Mouse (Mus musculus) hindbrain, postnatal 0 days (tissue): ENCODE results near the gene Gck. TPM values are rescaled to one million over a fixed set of nuclear protein-coding genes. Genes with fewer than 3 reads are reported as not detected.

ENCODE experiments used
- ATAC-seq: fragments of 200-750 bp; cut with Nextera tagmentation; 2 replicates; pipeline ENCODE4 v1.8.0; 2017; ENCODE audit warnings: mild to moderate bottlenecking, moderate TSS enrichment, moderate library complexity
- DNase-seq: peaks from one replicate; pipeline ENCODE4 v3.0.0-alpha.2; 2015; ENCODE audit warnings: low spot score
- H3K27ac ChIP-seq: fragments of 300-500 bp; sonication (generic); 2 replicates; pipeline ENCODE4 v1.5.1; 2014; ENCODE audit warnings: mild to moderate bottlenecking
- H3K27me3 ChIP-seq: fragments of 300-500 bp; sonication (generic); 2 replicates; pipeline ENCODE4 v1.6.1; 2014; ENCODE audit warnings: low read length, mixed read lengths; ENCODE audit not compliant: insufficient read depth
- H3K36me3 ChIP-seq: fragments of 300-500 bp; sonication (generic); 2 replicates; pipeline ENCODE4 v1.6.1; 2014; ENCODE audit warnings: low read length, mixed read lengths; ENCODE audit not compliant: insufficient read depth
- H3K4me1 ChIP-seq: fragments of 300-500 bp; sonication (generic); 2 replicates; pipeline ENCODE4 v1.6.1; 2014; ENCODE audit warnings: antibody characterized with exemption, low read length, mixed read lengths; ENCODE audit not compliant: insufficient read depth
- H3K4me2 ChIP-seq: fragments of 300-500 bp; sonication (generic); 2 replicates; pipeline ENCODE4 v1.6.1; 2014; ENCODE audit warnings: low read depth, mild to moderate bottlenecking, low read length, moderate library complexity, mixed read lengths
- H3K4me3 ChIP-seq: fragments of 300-500 bp; sonication (generic); 2 replicates; pipeline ENCODE4 v1.5.1; 2014; ENCODE audit warnings: low read length
- H3K9ac ChIP-seq: fragments of 300-500 bp; sonication (generic); replicated peaks from 2 replicates; pipeline ENCODE4 v1.6.1; 2014; ENCODE audit warnings: mild to moderate bottlenecking, low read length, moderate library complexity, mixed read lengths
- H3K9me3 ChIP-seq: fragments of 300-500 bp; sonication (generic); 2 replicates; pipeline ENCODE4 v1.6.1; 2016; ENCODE audit warnings: low read length, mixed read lengths
- CTCF ChIP-seq: IDR thresholded peaks from 2 replicates; pipeline ENCODE4 v1.5.1; 2016; ENCODE audit warnings: antibody characterized with exemption, control low read depth, low read depth
- WGBS: fragments of 180-500 bp; shearing (Covaris S2); extraction: QIAGEN DNeasy Blood & Tissue Kit; methylation state at CpG from one replicate; pipeline ENCODE4 v1.1.7; 2014; 5-methylcytosine and 5-hydroxymethylcytosine counted together
- polyA plus RNA-seq: library from polyadenylated mRNA; unstranded; fragments of >200 nt; fragmentation: Nextera tagmentation; extraction: Ambion mirVana; gene quantifications from 2 replicates; pipeline ENCODE4 v1.2.1, GENCODE M21; 2015
- total RNA-seq: library from RNA; depleted of rRNA; stranded (reverse); fragments of >200 nt; gene quantifications from 2 replicates; pipeline ENCODE4 v1.2.3, GENCODE M21; 2014

Gck gene
- total and polyA plus RNA-seq, 2 experiments from 2014 or later = 3.2 to 7.5 TPM

DNA sequence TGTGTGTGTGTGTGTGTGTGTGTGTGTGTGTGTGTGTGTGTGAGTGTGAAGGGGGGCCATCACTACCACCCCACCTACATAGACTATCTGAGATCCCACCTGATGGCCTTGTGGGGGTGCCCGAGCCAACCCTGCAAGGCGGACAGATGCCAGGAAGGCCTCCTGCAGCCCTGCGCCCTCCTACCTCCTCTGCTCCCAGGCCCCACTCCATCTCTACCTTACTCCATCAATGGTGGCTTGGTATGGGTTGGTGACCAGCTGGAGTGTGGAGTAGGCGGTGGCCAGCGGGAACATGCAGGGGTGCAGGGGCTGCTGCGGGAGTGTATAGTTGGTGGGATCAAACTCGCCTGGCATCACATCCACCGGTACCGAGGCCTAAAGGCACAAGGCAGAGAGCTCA is 76.7 kb downstream of the Gck start:
- Histone ChIP-seq H3K9me3 (no peaks in the 10 kb centered on the region), H3K27ac (no peak overlapping the region), H3K4me3 (no peak overlapping the region), H3K36me3 (peaks cover 23% of the 10 kb centered on the region), H3K4me1 (peaks cover 7% of the 10 kb centered on the region; the same call in 1 of the 2 replicates), H3K9ac (no peak overlapping the region), H3K27me3 (no peaks in the 10 kb centered on the region), H3K4me2 (no peak overlapping the region)
- no peak for DNase-seq
- TF ChIP-seq CTCF = no peak
- ATAC-seq = no peak
- WGBS = 97% methylated on average over 9 of the region's 9 CpGs

DNA sequence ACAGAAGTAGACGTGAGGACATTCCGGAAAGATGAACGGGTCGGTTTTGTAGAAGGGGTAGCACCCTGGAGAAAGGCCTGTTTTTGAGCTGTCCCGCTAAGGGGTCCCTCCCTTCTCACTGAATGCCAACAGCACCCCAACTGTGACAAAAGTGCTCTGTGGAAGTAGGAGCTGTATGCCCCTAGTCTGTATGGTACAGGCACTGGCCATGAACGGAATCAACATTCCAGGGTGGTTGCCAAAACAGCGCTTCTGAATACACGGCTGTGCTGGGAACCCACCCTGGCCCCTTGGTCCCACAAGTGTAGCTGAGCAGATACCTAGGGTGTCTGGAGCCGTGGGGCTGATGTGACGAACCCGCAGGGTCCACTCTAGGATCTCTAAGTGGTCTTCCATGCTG is 77.2 kb downstream of the Gck start:
- H3K9ac ChIP-seq = no peak overlapping the region
- H3K27me3 ChIP-seq = no peaks in the 10 kb centered on the region
- no peak for TF ChIP-seq CTCF
- no peak overlapping the region for H3K27ac ChIP-seq
- ATAC-seq (no peak), DNase-seq (no peak)
- 94% methylated on average over 11 of the region's 11 CpGs for WGBS
- peaks cover 7% of the 10 kb centered on the region; the same call in 1 of the 2 replicates for H3K4me1 ChIP-seq
- H3K4me3 ChIP-seq = no peak overlapping the region
- H3K36me3 ChIP-seq = peaks cover 23% of the 10 kb centered on the region
- no peak overlapping the region for H3K4me2 ChIP-seq
- H3K9me3 ChIP-seq = no peaks in the 10 kb centered on the region

DNA sequence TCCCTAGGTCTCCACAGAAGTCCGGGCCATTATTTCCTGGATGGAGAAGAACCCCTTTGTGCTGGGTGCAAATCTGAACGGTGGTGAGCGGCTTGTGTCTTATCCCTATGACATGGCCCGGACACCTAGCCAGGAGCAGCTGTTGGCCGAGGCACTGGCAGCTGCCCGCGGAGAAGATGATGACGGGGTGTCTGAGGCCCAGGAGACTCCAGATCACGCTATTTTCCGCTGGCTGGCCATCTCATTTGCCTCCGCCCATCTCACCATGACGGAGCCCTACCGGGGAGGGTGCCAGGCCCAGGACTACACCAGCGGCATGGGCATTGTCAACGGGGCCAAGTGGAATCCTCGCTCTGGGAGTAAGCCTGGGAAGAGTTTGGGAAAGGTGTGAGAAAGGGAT is 79.8 kb downstream of the Gck start:
- no peak overlapping the region for H3K9ac ChIP-seq
- no peak for ATAC-seq
- H3K36me3 ChIP-seq = peaks cover 22% of the 10 kb centered on the region
- no peaks in the 10 kb centered on the region for H3K27me3 ChIP-seq
- no peak overlapping the region for H3K27ac ChIP-seq
- no peak for TF ChIP-seq CTCF
- DNase-seq = no peak
- 81% methylated on average over 16 of the region's 16 CpGs for WGBS
- no peaks in the 10 kb centered on the region for H3K9me3 ChIP-seq
- H3K4me2 ChIP-seq = no peak overlapping the region
- H3K4me3 ChIP-seq = no peak overlapping the region
- H3K4me1 ChIP-seq = no peaks in the 10 kb centered on the region

DNA sequence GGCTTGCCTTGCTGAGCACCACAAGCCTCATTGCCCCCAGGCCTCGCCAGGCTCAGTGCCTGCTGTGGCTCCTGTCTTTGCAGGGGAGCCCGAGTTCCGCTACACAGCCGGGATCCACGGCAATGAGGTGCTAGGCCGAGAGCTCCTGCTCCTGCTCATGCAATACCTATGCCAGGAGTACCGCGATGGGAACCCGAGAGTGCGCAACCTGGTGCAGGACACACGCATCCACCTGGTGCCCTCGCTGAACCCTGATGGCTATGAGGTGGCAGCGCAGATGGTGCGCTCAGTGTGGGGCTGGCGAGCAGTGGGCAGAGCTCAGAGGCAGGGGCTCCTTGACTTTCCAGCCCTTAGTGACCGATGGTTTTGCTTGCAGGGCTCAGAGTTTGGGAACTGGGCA is 80.5 kb downstream of the Gck start:
- H3K27ac ChIP-seq = no peak overlapping the region
- peaks cover 15% of the 10 kb centered on the region for H3K36me3 ChIP-seq
- no peak overlapping the region for H3K4me3 ChIP-seq
- H3K27me3 ChIP-seq = no peaks in the 10 kb centered on the region
- DNase-seq (no peak), ATAC-seq (no peak)
- H3K4me1 ChIP-seq = no peaks in the 10 kb centered on the region
- H3K4me2 ChIP-seq = no peak overlapping the region
- 93% methylated on average over 16 of the region's 16 CpGs for WGBS
- no peaks in the 10 kb centered on the region for H3K9me3 ChIP-seq
- H3K9ac ChIP-seq = no peak overlapping the region
- no peak for TF ChIP-seq CTCF

DNA sequence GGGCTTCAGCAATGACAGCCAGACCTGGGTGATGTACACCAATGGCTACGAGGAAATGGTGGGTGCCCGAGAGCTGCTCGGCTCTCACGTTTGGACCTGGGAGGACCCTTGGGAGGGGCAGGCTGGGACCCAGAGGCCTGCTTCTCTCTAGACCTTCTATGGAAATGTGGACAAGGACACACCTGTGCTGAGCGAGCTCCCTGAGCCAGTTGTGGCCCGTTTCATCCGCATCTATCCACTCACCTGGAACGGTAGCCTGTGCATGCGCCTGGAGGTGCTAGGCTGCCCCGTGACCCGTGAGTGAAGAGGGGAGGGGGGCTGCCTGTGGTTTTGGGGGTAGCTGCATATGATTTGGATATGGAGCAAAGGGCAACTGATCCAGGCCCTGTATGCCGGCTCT is 81.6 kb downstream of the Gck start:
- DNase-seq = no peak
- H3K27me3 ChIP-seq = no peaks in the 10 kb centered on the region
- no peaks in the 10 kb centered on the region for H3K4me1 ChIP-seq
- no peak for TF ChIP-seq CTCF
- H3K27ac ChIP-seq = no peak overlapping the region
- no peak overlapping the region for H3K4me2 ChIP-seq
- WGBS = 90% methylated on average over 12 of the region's 12 CpGs
- no peak for ATAC-seq
- H3K4me3 ChIP-seq = no peak overlapping the region
- no peak overlapping the region for H3K9ac ChIP-seq
- no peaks in the 10 kb centered on the region for H3K9me3 ChIP-seq
- H3K36me3 ChIP-seq = peaks cover 11% of the 10 kb centered on the region; the same call in 1 of the 2 replicates

DNA sequence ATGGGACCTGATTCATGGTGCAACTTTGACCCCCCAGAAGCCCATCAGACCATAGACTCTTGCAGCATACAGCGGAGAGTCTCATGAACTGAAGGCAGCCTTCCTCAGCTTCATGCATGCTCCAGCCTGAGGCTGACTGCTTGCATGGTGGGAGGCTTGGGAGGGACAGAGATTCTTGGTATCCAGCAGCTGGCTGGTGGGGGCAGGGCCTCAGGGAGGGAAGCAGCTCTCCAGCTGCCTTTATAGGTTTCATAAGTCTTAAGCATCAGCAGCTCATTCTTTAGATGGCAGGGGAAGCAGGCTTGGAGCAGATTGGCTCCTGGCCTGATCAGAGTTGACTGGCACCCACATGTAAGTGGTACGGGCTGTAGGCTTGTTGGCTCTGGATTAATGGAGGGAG is 82.7 kb downstream of the Gck start:
- Histone ChIP-seq H3K9ac (no peak overlapping the region), H3K27ac (no peak overlapping the region), H3K4me3 (no peak overlapping the region), H3K4me2 (no peak overlapping the region), H3K27me3 (no peaks in the 10 kb centered on the region), H3K4me1 (no peaks in the 10 kb centered on the region), H3K36me3 (peaks cover 7% of the 10 kb centered on the region; the same call in 1 of the 2 replicates), H3K9me3 (no peaks in the 10 kb centered on the region)
- no peak for ATAC-seq
- no peak for TF ChIP-seq CTCF
- no peak for DNase-seq
- 84% methylated on average over 2 of the region's 2 CpGs for WGBS

DNA sequence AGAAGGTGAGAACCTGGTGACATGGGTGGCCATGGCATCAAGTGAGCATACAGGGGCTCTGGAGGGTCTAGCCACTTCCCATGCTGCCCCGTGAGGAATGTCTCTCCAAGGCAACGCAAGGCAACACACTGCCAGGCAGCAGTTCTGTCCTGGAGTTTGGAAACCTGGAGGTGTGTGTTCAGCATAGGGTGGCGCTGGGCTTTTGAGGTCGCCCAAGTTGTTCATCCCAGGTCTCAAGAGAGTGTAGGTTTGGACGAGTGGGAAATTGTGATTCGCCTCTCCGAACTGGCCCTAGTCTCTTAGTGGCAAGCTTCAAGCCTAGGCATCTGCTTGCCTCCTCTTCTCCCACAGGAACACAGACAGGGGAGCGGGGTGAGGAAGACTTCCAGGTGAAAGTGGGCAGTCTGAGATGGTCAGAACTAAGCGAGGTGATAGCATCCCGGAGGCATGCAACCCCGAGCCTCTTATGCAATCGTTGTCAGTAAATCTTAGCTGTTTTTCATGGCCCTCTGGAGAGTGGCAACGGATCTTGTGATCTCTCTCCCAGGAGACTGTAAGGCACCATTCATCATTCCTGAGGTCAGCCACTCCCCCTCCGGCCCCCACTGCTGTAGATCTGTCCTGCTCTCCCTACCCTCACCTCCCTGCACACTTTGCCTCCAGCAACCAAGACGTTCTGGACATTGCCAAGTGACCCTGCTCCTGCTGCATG is 87.3 kb downstream of the Gck start:
- ATAC-seq (no peak), DNase-seq (no peak)
- Histone ChIP-seq H3K9me3 (no peaks in the 10 kb centered on the region), H3K4me1 (0 out of 2 replicates have a peak, but pooled peaks cover 3% of the 10 kb centered on the region), H3K27ac (no peak overlapping the region), H3K4me2 (peak overlapping the region; percentile 50; the same call in 1 of the 2 replicates), H3K4me3 (peak overlapping the region; percentile 33), H3K27me3 (peaks cover 6% of the 10 kb centered on the region; the same call in 1 of the 2 replicates), H3K9ac (no peak overlapping the region), H3K36me3 (no peaks in the 10 kb centered on the region)
- WGBS = 28% methylated on average over 15 of the region's 15 CpGs
- no peak for TF ChIP-seq CTCF
